Mouse (Mus musculus) kidney, adult 2 months (tissue): ENCODE results near the gene Calhm2. TPM values are rescaled to one million over a fixed set of nuclear protein-coding genes. Genes with fewer than 3 reads are reported as not detected.

Source experiments
- DNase-seq: peaks from one replicate; pipeline ENCODE4 v3.0.0; 2021
- H3K27ac ChIP-seq: fragments of 200-500 bp; 2 replicates; pipeline ENCODE4 v1.5.1; 2012; ENCODE audit warnings: low read depth, low read length, control low read depth, inconsistent platforms; ENCODE audit not compliant: insufficient read depth
- H3K27me3 ChIP-seq: fragments of 200-500 bp; replicated peaks from 2 replicates; pipeline ENCODE4 v1.6.1; 2012; ENCODE audit warnings: mild to moderate bottlenecking, moderate library complexity, low read length, inconsistent platforms; ENCODE audit not compliant: control insufficient read depth, insufficient read depth
- H3K36me3 ChIP-seq: fragments of 200-500 bp; 2 replicates; pipeline ENCODE4 v1.6.1; 2012; ENCODE audit warnings: mild to moderate bottlenecking, moderate library complexity, low read length, inconsistent platforms; ENCODE audit not compliant: control insufficient read depth, insufficient read depth
- H3K4me1 ChIP-seq: fragments of 200-500 bp; 2 replicates; pipeline ENCODE4 v1.6.1; 2011; ENCODE audit warnings: low read length; ENCODE audit not compliant: control insufficient read depth, insufficient read depth
- H3K4me3 ChIP-seq: fragments of 200-500 bp; 2 replicates; pipeline ENCODE4 v1.5.1; 2011; ENCODE audit warnings: mild to moderate bottlenecking, low read depth, low read length, control low read depth; ENCODE audit not compliant: insufficient read depth
- CTCF ChIP-seq: fragments of 200-500 bp; conservative IDR thresholded peaks from 2 replicates; pipeline ENCODE4 v1.5.1; 2011; ENCODE audit warnings: low read depth, mild to moderate bottlenecking, control low read depth, low read length, moderate library complexity, mixed read lengths; ENCODE audit not compliant: insufficient read depth, insufficient read length
- POLR2A ChIP-seq: fragments of 200-500 bp; IDR thresholded peaks from one replicate; pipeline ENCODE4 v1.6.1; 2011; ENCODE audit warnings: low read depth, low read length, control low read depth
- WGBS: fragments of 180-500 bp; shearing (Covaris S2); methylation state at CpG from one replicate; pipeline ENCODE4 v1.1.7; 2018; 5-methylcytosine and 5-hydroxymethylcytosine counted together
- polyA plus RNA-seq: library from polyadenylated mRNA; depleted of rRNA; stranded (reverse); fragments of >200 nt; gene quantifications from 2 replicates; pipeline ENCODE4 v1.2.3, GENCODE M21; 2012

The Calhm2 gene
- polyA plus RNA-seq, 1 experiment: 5.7 TPM

DNA sequence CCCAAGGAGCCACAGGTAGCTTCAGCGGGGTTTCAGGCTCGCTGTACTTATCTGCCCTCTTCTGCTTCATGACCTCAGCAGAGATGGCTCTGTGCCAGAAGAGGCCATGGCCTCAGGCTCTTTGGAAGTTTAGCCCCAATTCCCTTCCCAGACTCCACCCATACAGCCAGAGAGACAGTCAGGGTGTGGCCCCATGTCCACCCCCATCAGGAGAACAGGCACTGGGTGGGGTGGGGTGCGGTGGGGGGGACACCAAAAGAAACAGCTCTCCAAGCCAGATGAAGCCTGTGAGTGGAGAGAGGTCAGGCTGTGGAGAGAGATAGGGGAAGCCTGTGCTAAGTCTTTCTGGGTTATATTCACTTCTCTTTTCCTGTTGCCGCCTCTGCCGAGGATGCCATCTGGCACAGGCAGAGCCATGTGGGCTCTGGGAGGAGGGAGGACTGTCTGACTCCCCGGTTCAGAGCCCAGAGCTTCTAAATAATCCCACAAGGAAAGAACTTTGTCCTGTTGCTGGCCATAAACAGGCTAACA is 978 bp downstream of the Calhm2 start:
- DNase-seq: peak; percentile 62
- H3K4me3 ChIP-seq: peak overlapping the region; percentile 66
- no peak for TF ChIP-seq CTCF
- TF ChIP-seq POLR2A: no peak
- H3K27ac ChIP-seq: peak overlapping the region; percentile 75
- WGBS: 22% methylated on average over 6 of the region's 6 CpGs
- no peaks in the 10 kb centered on the region for H3K4me1 ChIP-seq
- H3K36me3 ChIP-seq: no peaks in the 10 kb centered on the region
- H3K27me3 ChIP-seq: no peaks in the 10 kb centered on the region

DNA sequence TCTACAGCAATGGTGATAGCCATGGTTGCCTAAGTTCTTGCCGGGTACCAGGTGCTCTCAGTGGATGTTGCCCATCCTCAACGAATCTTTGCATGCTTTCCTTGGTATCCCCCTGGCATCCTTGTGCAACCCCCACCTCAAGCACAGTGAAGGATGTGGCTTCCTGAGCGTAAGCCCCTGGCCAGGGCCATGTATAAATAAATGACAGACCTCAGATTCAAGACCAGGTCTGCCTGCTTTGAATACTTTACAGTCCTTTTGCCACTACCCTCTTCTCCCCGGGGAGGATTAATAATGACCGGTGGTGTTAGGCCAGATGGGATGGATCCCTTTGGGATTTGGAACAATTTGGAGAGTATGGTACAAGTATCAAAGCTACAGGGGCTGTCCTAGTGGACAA is 1.9 kb downstream of the Calhm2 start:
- DNase-seq: no peak
- WGBS: 87% methylated on average over 5 of the region's 5 CpGs
- no peak overlapping the region for H3K4me3 ChIP-seq
- no peaks in the 10 kb centered on the region for H3K4me1 ChIP-seq
- TF ChIP-seq CTCF (no peak), POLR2A (no peak)
- H3K27ac ChIP-seq: no peak overlapping the region
- no peaks in the 10 kb centered on the region for H3K27me3 ChIP-seq
- no peaks in the 10 kb centered on the region for H3K36me3 ChIP-seq

DNA sequence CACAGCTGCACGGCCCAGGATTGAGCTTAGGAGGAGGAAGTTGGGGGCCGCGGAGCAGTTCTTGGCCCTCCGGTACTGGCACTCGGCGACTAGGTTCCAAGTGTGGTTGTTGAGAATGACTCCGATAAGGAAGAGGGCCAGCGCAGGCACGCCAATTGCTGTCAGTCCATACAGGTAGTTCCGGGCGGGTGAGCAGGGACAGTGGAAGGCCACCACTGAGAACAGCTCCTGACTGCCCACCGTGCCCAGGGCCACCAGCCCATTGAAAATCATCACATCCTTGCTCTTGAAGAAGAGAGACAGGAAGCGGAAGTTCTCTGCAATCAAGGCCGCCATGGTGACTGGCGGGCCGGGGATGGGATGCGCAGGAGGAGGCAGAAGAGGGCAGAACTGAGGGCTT is 2.5 kb downstream of the Calhm2 start:
- no peak overlapping the region for H3K27ac ChIP-seq
- no peaks in the 10 kb centered on the region for H3K27me3 ChIP-seq
- TF ChIP-seq POLR2A (no peak), CTCF (no peak)
- 88% methylated on average over 17 of the region's 17 CpGs for WGBS
- no peaks in the 10 kb centered on the region for H3K36me3 ChIP-seq
- no peak for DNase-seq
- H3K4me1 ChIP-seq: no peaks in the 10 kb centered on the region
- H3K4me3 ChIP-seq: no peak overlapping the region

DNA sequence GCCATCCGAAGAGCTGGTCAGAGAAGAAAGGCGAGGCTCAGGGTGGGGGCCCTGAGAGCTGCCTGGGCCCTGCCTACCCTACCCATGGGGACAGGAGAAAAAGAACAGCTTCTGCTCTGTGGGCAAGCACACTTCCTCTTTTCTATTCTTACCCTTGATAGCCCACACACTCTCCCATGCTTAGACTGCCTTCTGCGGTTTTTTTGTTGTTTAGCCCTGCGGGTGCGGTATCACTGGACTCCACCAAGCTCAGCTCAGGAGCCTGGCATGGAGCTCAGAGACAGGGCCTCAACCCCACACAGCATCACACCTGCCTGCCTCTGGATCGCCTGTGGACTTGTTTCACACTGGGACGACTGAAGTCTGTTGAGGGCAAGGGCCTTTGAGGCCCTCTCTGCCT is 4.9 kb downstream of the Calhm2 start:
- Histone ChIP-seq H3K27me3 (no peaks in the 10 kb centered on the region), H3K36me3 (no peaks in the 10 kb centered on the region), H3K4me1 (no peaks in the 10 kb centered on the region), H3K27ac (no peak overlapping the region), H3K4me3 (no peak overlapping the region)
- DNase-seq: peak; percentile 11
- WGBS: 83% methylated on average over 7 of the region's 7 CpGs
- TF ChIP-seq POLR2A (no peak), CTCF (no peak)

DNA sequence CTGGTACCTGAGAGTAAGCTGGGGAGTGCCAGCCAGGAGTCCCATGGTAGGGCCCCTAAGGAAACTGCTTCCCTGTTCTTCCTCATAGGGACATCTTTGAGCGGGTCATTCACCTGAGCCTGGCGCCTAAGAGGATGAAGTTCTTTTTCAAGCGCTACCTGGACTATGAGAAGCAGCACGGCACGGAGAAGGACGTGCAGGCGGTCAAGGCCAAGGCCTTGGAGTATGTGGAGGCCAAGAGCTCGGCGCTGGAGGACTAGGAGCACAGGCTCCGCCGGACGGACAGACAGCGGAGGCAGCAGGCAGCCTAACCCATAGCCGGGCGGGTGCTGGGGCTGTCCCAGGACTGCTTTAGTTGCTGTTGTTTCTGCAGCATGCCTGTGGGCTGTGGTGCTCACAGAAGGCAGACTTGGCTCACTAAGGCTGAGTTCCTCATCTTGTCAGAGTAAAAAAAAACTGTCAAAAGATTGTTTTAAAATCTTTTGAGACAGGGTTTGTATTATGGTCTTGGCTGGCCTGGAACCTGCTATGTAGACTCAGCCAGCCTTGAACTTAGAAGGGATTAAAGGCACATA is 7.5 kb downstream of the Calhm2 start:
- TF ChIP-seq POLR2A (no peak), CTCF (no peak)
- Histone ChIP-seq H3K27ac (no peak overlapping the region), H3K4me1 (no peaks in the 10 kb centered on the region), H3K36me3 (no peaks in the 10 kb centered on the region), H3K27me3 (no peaks in the 10 kb centered on the region), H3K4me3 (no peak overlapping the region)
- DNase-seq: no peak
- 95% methylated on average over 15 of the region's 15 CpGs for WGBS

DNA sequence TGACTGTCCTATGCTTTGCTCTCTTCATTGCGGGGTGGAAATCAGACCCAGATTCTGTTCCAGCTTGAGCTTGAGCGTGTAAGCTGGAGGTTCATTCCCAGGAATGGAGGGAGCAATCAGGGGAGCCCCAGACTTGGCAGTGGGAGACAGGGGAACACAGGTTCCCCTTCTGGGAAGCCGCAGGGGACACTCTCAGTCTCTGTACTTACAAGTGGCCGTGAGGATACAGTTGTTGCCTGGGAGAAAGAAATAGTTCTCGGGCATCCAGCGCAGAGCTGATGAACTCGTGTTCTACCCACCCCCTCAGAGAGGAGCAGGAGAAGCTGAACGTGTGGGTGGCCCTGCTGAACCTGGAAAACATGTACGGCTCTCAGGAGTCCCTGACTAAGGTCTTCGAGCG is 9.3 kb downstream of the Calhm2 start:
- TF ChIP-seq POLR2A (no peak), CTCF (no peak)
- H3K27ac ChIP-seq: no peak overlapping the region
- WGBS: 90% methylated on average over 11 of the region's 11 CpGs
- no peaks in the 10 kb centered on the region for H3K36me3 ChIP-seq
- H3K4me1 ChIP-seq: no peaks in the 10 kb centered on the region
- no peaks in the 10 kb centered on the region for H3K27me3 ChIP-seq
- DNase-seq: no peak
- H3K4me3 ChIP-seq: no peak overlapping the region

DNA sequence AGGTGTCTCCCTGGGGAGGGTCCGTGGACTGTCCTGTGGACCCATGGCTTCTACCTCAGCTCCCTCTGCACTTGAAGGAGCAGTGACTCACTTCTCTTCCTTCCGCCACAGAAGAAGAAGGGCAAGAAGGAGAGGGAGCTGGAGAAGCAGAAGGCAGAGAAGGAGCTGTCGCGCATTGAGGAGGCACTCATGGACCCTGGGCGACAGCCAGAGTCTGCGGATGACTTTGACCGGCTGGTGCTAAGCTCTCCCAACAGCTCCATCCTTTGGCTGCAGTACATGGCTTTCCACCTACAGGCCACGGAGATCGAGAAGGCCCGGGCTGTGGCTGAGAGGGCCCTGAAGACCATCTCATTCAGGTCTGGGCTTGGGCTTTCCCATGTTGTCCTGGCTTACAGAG is 9.9 kb downstream of the Calhm2 start:
- no peaks in the 10 kb centered on the region for H3K27me3 ChIP-seq
- no peaks in the 10 kb centered on the region for H3K4me1 ChIP-seq
- H3K36me3 ChIP-seq: no peaks in the 10 kb centered on the region
- no peak for DNase-seq
- 91% methylated on average over 10 of the region's 10 CpGs for WGBS
- H3K27ac ChIP-seq: no peak overlapping the region
- no peak for TF ChIP-seq POLR2A
- TF ChIP-seq CTCF: no peak
- no peak overlapping the region for H3K4me3 ChIP-seq

DNA sequence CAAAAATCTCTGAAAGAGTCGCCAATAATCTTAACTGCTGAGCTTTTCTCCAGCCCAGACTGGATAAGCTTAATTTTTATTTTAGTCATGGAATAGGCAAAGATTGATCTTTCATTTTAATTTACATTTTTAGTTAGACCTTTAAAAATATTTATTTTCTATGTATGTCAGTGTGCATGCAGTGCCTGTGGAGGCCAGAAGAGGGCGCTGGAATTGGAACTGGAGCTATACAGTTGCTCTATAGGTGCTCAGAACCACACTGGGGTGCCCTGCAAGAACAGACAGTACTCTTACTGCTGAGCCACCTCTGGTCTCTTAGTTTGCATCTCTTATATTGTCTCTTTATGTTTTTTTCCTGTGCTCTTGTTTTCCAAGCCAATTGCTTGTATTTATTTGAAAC is 15.3 kb downstream of the Calhm2 start:
- peak; percentile 63 for TF ChIP-seq CTCF
- TF ChIP-seq POLR2A: no peak
- no peak overlapping the region for H3K27ac ChIP-seq
- WGBS: 30% methylated on average over 2 of the region's 2 CpGs
- DNase-seq: peak; percentile 18
- H3K4me3 ChIP-seq: no peak overlapping the region
- H3K36me3 ChIP-seq: peaks cover 7% of the 10 kb centered on the region
- no peaks in the 10 kb centered on the region for H3K4me1 ChIP-seq
- H3K27me3 ChIP-seq: no peaks in the 10 kb centered on the region
